Mouse (Mus musculus) CD4-positive, CD25-positive, alpha-beta regulatory T cell, adult 2 months (primary cell): ENCODE measurements around the gene Gab2.
A peak's percentile ranks its signal among the peaks of the same experiment; 100 is the strongest.

ENCODE experiments used
- DNase-seq: peaks from one replicate; pipeline ENCODE4 v3.0.0-alpha.2; 2012; ENCODE audit warnings: low read depth, low spot score

Gab2 gene

DNA sequence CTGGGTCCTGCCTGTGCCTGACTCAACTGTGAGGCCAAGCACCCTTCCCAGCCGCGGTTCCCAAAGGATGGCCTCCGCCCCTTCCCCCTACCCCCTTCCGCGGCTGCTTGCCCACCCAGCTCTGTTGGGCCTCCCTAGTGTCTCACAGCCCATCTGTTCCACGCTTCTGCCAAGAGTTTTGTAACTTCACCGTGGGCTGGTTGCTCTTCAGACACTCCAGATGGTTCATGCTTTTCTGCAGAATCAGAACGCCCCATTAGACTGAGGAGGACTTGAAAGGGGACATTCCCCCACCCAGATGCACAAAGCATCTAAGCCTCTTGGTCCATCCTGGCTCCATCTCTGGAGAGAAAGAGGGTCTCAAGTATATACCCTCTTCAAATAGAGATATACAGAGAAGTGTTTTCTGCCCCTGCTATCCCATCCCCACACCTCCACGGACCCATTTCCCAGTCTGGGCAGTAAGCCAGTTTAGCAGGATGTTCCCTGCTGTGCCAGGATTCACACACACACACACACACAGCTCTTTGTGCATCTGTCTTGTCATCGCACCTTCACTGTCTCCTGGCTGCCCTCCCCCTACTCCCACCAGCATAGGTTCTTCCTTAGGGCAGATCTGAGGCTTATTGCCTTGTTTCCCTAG is 264.0 kb downstream of the Gab2 start:
- DNase-seq, result no peak

GRCm38 (mm10) chr7:97346111-97346821 is 264.9 kb downstream of the Gab2 start:
- DNase-seq, result no peak

DNA sequence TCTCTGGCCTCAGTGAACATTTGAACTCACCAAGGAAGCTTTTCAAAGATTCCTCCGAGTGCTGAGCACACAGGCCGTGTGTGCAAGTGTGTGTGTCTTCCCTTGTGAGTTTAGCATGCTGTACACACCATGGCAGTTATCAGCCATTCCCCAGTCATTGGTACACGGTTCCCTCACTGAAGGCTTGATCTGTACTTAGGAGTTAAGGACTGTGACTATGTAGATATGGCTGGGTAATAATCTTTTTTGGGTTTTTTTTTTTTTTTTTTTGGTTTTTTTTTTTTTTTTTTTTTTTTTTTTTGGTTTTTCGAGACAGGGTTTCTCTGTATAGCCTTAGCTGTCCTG is 265.4 kb downstream of the Gab2 start:
- no peak for DNase-seq

DNA sequence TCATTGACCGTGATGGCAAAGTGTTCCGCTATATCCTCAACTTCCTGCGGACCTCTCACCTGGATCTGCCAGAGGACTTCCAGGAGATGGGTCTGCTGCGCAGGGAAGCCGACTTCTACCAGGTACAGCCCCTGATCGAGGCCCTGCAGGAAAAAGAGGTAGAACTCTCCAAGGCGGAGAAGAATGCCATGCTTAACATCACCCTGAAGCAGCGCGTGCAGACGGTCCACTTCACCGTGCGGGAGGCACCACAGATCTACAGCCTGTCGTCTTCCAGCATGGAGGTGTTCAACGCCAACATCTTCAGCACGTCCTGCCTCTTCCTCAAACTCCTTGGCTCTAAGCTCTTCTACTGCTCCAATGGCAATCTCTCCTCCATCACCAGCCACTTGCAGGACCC is 266.1 kb downstream of the Gab2 start:
- no peak for DNase-seq

DNA sequence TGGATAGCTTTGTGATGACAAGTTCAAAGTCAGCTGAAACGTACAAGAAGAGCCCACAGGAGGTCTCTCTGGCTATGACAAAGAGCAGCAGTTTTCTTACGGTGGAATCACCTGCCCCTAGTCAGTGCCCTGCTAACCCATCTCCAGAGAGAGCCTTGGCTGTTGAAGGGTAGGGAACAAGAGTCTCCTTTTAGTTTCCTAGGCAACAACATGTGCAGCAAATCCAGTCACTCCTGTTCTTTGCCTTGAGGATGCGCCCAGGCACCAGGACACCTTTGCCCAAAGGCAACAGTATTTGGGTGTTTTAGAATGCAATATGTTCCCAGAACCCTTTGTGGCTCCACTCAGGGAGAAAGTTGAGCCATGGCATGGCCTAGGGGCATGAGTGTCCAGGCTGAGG is 266.9 kb downstream of the Gab2 start:
- no peak for DNase-seq

DNA sequence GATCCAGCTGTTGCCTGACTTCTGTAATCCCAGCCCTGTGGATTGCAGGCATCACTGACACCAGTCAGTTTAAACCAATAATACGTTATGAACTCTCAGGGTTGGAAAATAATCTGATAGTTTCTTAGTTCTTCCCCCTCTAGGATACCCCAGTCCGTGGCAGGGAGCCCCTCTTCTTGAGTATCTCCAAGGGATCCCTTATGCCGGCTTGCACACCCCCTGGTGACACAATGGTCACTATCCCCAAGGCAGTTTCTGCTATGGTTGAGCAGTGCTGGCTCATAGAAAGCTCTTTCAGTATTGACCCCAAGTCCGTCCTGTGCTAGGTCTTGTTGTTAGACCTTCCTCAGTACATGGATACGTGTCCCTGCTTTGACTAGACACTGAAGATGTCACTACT is 267.4 kb downstream of the Gab2 start:
- no peak for DNase-seq

- DNase-seq, result no peak
Observed at GRCm38 (mm10) chr7:97349438-97349837, 268.1 kb downstream of the Gab2 start.

GRCm38 (mm10) chr7:97350891-97351290 is 269.5 kb downstream of the Gab2 start:
- no peak for DNase-seq

- no peak for DNase-seq
Observed at GRCm38 (mm10) chr7:97351792-97352513, 270.6 kb downstream of the Gab2 start.

- DNase-seq, result no peak
Observed at GRCm38 (mm10) chr7:97353356-97353755, 272.0 kb downstream of the Gab2 start.

DNA sequence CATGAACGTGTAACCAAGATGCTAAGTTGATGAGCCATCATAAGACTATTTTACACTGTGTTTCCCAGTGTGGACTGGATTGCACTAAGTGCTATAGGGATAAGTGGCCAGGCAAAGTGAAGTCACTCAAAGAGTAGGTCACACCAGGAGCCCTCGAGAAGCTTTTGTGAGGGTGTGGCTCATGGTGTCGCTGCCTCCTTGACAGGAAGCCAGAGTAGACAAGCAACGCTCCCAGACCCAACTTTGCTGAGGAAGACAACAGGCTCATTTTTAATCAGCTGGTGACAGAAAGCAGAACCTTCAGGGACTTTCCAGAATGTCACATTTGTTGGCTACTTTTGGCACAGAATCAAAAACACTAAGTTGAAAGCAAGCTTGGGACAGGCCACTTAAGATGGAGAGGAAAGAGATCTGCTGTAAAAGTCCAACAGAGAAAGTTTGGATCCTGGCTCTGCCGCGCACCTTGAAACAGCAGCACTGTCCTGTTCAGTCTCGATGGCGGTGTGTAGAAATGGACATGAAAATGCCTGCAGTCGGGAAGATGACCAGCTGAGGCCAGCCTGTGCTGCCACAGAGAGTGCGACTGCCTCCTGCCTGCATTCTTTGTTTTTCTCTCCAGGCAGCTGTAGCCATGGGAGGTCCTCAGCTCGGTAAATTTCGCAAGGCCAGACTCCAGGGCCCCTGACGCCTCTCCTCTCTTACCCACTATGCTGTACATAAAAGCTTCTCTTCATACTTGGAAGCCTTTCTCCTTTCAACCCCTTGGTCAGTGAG is 273.9 kb downstream of the Gab2 start:
- DNase-seq, result peak; percentile 24

DNA sequence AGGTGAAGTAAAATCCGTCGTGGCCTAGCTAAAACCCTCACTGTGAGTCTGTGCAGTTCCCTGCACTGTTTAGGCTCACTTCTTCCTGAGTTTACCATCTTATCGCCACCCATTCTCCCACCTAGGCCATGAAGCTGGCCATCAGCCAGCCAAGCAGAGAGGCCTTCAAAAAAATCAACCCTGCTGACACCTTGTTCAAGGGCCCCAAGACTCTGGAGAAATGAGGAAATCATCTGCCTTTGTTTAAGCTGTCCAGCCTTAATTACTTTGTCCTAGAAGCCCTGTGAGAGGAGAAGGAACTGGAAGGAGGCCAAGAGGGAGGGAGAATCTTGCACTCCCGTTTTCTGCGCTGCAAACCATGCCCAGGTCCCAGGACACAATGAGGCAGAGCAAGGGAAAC is 274.9 kb downstream of the Gab2 start:
- no peak for DNase-seq

- DNase-seq, result no peak
Observed at GRCm38 (mm10) chr7:97356875-97357276, 275.5 kb downstream of the Gab2 start.

DNA sequence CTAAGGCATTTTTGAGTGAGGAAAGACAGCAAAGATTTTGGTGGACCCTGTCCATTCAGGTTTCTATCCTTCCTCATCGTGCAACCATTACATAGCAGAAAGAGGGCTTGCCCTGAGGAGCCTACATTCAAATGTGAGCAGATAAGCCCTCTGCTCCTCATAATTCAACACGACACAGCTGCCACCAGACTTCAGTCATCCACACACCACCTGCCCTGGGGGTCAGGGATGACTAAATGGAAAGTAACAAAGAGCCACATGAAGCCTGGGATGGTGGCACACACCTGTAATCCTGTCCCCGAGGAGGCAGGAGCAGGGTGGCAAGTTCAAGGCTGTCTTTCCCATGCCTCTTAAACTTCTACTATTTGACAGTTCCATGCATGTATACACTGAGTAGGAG is 276.5 kb downstream of the Gab2 start:
- no peak for DNase-seq

DNA sequence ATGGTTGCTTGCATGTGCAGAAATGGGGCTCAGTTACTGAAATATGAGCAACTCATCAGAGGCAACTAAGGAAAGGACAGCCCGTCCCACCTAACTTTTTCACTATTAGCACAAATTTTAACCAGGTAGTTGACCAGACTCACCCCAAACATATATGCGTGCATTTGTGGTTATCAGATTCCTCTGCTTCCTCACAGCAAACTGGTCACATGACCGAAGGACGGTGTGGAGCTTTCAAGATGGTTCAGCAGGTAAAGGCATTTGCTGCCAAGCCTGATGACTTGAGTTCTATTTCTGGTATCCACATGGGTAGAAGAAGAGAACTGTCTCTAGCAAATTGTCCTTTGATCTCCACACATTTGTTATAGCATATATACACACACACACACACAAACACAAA is 277.0 kb downstream of the Gab2 start:
- DNase-seq, result no peak
